Mouse (Mus musculus) fibroblast of lung, adult 2 months (primary cell): Measurements from ENCODE around the gene Ehd4.

Experiments
- DNase-seq: peaks from one replicate; pipeline ENCODE4 v3.0.0-alpha.2; 2011; ENCODE audit warnings: low read depth

The Ehd4 gene

DNA sequence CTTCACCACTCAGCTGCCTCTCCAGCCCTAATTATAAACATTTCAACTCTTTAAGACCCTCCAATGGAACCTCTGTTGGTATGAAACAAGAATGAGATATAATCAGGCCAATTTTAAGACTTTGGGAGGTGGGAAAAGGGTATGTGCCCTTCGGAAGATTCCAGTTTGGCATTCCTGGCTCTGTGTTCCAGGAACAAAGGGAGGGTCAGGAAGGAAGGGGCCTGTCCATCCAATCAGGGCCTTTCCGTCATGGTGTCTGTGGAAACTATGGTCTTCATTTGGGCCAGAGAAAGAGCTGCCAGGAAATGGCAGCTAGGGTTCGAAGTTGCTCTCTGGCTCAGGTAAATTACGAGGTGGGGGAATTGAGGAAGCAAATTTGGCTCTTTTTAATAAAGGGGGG is 46.3 kb downstream of the Ehd4 start:
- DNase-seq = no peak

DNA sequence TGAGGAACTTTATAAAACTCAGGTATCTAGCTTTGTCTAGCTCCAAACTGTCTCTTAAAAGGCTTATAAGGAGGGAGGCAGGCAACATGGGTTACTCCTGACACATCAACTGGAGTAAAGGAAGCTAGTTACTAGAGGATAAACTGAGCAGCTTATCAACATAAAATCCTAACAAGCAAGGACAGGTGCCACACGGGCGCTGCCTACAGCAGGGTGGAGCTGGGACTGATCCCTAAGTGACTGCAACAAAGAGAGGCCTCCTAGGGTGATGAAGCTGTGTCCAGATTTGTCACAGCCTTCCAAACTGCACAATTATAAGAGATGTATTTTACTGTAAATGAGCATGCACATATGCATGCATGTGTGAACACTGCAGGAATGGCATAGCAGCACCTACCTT is 47.0 kb downstream of the Ehd4 start:
- no peak for DNase-seq

DNA sequence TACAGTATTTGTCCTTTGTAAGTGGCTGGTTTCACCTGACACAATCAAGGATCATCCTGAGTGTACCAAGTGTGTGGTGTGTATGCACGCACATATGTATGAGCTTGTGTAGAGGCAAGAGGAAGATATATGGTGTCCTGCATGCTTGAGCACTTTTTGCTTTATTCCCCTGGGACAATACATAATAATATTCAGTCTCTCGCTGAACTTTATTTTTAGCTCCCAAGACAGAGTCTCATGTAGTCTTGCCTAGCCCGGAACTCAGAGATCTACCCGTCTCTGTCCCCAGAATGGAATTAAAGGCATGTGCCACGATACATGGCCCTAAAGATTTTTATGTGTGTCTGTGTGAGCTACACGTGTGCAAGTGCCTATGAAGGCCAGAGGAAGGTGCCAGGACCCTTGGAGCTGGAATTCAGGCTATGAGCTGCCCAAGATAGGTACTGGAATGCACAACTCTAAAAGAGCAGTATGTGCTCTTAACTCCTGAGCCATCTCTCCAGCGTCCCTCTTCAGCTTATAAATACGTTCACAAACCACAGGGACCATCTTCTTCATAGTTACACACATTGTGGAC is 47.9 kb downstream of the Ehd4 start:
- no peak for DNase-seq

DNA sequence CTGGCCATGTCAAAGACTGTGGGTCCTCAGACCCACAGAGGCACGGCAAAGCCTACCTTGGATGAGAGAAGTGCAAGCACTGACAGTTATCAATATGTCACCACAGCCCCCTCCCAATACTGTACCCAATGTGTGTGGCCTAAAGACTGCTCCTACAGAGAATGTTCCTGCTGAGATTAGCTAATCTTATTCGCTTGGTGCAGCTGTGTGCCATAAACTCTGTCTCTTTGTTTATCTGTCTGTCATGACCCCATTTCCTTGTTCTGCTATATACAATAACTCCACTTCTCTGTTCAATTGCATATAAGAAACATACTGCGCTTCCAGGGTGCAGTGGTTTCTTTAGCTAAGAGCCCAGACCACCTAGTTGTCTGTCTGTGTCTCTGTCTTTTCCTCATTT is 48.5 kb downstream of the Ehd4 start:
- DNase-seq = no peak

DNA sequence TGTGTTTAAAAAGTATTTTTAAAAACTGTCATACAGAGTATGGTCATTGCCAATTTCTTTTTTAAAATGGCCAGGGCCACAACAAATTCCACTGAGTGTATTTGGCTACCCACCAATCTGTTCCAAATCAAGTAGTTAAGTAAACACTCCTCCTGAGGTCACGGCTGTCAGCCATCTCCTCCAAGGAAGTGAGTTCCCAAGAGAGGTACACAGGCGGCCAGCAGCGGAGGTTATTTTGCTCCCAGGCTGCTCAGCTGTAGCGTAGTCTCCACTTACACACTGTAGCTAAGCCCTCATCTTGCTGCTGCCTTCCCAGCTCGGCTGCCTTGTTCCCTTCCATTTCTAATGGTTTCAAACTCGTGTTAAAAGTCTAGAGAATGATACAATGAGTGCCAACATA is 51.5 kb downstream of the Ehd4 start:
- no peak for DNase-seq

DNA sequence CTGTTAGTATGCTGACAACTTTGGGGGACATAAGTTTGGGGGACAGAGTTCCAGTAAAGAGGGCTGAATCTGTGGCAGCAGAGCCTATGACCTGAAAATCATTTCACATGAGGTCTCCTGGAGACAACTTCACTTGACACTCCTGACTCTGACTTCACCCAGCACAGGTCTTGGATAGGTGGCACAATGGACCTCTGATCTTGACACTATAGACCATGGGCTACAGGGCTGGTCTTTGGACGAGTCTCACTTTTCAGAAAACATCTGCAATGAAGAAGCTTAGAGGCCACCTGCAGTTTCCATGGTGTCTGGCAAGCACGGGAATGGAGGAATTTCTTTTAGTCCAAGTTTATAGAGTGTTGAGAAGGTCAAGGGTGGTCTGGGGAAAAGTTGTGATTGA is 52.0 kb downstream of the Ehd4 start:
- DNase-seq = no peak

DNA sequence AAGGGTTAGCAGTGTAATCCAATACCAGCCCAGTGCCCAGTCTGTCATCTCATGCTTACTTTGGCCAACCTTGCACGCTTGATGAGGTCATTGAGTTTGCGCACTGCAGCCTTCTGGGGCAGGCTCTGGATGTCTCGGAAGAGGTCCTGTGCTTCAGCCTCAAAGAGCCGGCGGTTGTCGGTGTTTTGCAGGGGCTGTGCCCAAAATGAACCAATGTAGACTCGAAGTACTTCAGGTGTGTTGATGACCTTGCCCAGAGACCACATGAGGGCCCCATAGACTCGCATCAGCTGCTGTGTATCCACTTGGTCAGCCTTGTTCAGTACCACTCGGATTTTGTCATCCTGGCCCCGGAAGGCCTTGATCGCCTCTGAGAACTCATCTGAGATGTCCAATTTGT is 52.4 kb downstream of the Ehd4 start:
- no peak for DNase-seq

DNA sequence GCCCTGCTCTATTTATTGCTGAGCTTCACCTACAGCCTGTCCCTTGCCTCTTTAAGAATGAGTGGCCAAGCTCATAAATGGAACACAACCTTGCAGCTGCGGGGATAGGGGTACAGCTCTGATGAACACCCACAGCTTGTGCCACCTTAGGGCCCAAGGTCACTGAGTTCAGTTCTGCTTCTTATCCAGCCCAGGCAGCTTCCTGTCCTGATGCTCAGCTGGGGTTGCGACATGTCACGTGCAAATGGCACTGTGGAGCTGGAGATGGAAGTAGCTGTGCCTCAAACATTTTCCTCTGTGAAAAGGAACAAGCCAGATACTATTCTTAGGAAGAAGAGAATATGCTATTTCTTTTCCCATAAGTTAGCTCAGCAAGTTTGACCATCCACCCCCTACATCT is 54.5 kb downstream of the Ehd4 start:
- no peak for DNase-seq

DNA sequence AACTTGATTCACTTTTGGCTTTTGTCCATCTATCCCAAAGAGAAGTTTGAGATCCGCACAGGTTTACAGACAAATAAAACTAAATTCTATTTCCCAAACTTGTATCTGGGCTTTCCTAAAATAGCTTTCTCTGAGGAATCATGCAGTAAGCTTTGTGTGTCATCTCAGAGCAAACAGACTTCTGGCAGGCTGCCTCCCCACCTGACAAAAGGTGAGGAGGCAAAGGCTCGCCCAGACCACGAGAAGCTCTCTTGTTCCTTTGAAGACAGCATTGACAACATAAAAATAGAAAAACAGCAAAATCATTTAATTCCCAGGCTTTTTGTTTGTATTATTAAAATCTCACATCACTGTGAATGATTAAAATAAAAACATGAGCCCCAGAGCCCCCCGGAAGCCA is 55.1 kb downstream of the Ehd4 start:
- DNase-seq = no peak

DNA sequence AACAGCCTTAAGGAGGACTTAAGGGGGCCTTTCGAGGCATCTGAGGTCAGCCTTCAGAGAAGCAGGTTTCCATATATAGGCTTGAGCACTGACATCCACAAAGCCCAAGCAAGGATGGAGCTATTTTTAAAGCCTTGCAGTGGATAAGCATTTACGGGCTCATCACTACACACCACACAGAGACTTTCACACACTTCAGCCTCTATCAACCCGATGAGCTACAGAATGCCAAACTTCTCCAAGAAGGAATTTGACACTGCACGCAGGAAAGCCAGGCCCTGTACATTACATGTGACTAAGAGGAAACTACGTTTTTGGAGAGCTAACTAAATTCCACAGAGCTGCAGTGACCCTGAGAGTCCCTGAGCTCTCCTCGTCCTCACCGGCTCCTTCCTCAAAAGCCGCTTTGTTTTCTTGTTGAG is 55.6 kb downstream of the Ehd4 start:
- no peak for DNase-seq

DNA sequence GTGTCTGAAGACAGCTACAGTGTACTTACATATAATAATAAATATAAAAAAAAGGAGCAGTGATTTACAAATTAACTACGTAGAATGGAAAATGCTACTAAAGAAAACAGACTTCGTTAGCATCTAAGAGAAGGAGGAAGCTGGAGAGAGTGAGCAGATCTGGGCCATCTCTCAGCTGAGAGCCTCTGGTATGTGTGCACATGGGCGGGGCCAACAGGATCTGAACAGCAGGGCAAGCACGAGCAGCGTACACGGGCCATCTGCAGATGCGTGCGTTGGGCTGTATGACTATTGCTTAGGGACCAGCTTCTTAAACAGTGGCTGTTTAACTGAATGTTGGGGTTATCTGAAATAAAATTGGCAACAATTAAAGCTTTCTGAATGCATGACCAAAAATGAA is 56.5 kb downstream of the Ehd4 start:
- DNase-seq = no peak

DNA sequence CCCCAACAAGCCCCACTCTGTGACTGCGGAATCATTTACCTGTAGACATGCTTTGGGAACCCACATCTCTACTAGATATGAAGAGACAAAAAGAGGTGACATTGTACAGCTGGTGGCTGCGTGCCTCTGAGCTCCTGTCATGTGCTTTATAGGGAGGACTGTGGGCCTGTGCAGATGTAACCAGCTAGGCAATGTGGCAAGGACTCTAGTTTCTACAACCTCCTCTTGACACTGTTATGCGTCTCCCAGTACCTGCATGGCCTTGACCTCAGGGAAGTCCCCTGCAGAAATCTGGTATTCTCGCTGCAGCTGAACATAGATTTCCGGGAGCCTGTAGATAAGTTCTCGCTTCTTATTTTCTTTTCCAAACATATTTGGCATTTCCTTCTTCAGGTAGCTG is 57.7 kb downstream of the Ehd4 start:
- no peak for DNase-seq

DNA sequence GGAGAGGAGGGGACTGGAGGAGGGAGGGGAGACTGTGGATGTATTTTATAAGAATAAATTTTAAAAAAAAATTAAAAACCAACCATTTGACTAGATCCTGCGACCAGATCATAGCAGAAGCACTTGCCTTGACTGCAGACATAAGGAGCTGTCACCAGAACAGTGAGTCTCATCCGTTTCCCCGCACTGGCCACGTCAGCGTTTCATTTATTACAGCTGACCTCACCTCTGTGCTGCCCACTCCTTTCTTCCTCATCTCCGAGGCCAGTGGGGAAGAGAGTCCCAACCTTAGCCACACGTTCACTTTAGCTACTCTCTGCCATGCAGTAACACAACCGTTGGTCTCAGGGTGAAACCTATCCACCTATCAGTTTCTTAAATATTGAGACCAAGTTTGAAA is 58.2 kb downstream of the Ehd4 start:
- no peak for DNase-seq

DNA sequence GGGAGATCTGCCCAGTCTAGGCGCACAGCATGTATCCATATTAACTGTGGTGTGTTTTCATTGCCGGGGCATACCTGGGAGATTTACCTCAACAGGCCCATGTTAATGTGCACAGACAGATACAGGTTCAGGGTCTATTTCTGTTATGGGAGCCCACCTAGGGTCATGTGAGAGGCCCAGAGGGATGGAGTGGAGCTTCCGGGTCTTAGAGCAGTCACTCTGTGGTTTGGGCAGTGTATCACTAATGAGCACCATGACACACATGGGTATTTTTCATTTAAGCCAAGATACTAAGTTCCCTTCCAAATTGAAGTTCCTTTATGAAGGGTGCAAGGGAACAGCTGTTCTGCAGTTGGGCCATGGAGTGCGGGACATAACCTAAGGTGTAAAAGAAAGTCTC is 59.2 kb downstream of the Ehd4 start:
- no peak for DNase-seq

DNA sequence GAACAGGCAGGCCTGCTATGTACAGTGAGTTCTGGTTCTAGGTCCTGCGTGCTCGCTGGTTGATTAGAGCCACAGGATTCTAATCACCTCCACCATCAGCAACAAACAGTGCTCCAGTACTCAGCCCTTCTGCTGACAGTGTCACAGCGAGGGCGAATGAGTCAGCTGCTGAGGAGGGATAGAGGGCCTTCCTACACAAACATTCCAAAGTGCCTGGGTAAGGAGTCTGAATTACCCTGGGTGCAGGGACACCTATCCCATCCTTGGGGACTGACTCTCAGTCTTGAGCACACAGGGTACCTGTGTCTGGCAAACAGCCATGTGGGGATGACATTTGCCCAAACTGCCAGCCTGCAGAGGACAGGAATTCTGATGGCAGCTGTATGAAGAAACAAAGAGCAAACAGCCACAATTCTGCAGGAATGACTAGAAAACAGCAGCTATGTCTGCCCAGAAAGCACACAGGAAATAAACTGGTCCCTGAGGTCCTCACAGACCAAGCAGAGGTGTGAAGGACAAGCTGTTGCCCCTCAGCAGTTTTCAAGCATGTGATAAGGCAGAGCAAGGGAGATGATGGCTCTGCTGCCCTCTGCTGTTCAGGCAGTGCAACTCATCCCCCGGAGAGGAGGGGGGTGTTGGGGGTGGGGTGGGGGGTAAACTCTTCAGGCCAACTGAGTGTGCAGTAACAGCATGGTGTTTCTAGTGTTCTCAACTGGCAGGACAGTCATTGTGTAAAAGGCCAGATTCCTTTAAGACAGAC is 60.6 kb downstream of the Ehd4 start:
- DNase-seq = no peak

DNA sequence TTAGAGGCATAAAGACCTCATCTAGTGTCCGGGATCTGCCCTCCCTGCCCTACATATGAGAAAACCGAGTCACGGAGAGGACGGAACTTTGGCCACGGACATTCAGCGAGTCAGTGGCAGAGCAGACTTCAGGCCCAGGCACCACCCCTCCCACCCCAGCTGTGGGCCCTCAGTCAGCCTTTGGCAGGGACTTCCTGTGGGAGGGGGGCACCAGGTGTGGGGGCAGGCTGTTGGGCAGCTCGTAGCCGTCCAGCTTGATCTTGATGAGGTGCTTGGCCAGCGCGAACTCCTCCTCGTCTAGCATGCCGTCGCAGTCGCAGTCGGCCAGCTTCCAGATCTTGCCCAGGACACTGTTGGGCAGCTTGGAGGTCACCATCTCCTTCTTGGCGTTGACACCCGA is 63.4 kb downstream of the Ehd4 start:
- no peak for DNase-seq

DNA sequence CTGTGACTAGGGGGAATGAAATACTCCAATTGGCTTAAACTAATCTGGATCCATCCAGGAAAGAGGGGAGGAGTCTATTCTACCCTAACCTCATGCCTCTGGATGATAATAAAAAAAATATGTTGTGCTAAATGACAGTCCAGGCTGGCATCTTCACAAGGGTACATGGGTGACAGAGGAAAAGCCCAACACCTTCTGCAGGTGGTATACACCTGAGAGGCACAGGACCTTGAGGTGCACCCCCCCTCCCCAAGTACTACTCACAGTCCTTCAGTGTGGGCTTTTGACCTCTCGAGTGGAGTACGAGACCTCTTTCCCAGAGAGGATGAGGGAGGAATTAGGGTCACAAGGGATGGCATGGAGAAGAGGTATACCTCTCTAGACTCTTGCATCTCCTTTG is 66.5 kb downstream of the Ehd4 start:
- DNase-seq = no peak

DNA sequence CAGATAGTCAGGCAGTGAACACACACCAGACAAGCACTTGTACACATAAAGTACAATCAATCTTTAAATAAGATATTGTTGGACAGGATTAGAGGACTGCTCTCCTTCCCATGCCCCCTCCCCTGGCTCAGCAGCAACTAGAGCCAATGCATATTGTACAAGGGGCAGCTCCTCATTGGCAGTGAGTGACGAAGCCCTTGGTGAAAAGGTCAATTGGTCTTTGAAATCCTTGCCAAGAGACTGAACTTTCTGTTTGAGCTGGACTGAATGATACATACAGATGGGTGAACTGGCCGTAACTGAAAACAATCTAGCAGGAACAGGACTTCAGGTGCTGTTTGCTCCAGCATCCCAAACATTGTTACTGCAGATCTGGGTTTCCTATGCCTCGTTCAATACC is 67.0 kb downstream of the Ehd4 start:
- DNase-seq = no peak

DNA sequence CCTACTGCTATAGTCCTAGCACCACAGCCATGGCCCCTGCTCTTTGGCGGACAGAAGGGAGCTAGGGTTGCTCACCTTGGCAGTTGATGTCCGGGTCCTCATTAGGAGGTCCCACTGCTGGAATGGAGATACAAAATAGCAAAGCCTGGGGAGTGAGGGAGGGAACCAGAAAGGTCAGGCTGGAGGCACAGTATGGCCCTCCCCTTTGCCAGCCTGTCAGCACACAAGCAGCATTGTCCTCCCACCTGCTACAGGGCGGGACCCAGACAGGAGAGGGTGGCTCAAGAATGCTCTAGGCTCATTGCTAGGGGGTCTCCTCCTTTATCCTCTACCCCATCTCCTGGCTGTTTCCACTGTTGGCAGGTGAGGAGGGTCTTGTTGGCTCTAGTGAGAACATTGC is 68.4 kb downstream of the Ehd4 start:
- DNase-seq = no peak

DNA sequence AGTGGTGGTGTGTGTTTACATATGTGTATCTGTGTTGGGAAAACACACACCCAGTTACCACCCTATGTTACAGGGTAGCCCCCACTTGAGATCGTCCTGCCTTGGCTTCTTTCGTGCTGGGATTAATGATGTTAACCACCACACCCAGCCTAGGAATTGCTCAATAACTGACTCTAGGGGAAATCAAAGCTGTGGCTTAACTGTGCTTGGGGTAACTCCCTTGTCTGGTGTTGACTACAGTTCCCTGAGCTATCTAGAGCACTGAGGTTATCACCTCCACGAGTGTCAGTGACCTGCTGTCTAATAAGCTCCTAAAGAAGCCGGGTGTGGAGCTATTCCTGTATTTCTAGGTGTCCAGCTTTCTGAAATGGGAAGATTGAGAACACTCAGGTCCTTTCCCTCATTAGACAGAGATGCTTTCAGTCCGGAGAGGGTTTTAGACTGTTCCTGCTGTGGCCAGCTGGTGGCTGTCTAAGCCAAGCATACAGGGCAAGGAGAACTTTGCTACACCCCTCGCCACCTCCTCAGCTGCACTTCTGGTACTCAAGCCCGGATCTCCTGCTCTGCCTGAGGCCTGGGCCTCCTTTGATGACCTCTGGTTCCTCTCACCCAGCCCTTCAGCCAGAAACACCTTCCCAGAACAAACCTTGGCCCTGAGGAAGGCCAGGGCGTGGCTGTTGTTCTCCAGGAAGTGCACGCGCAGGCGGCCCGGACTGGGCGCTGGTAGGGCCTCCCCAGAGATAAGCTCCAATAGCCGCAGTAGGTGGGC is 69.6 kb downstream of the Ehd4 start:
- DNase-seq = no peak

DNA sequence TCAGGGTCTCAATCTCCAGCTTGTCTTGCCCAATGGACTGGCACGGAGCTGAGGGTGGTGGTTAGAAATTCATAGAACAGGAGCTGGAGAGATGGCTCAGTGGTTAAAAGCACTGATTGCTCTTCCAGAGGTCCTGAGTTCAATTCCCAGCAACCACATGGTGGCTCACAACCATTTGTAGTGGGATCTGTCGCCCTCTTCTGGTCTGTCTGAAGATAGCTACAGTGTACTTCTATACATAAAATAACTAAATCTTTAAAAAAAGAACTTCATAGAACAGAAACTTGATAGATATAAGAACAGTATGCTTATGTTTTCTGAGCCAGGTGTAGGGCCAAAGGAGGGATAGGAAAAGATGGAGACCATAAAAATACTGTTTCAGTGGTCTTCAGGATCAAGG is 72.0 kb downstream of the Ehd4 start:
- no peak for DNase-seq

DNA sequence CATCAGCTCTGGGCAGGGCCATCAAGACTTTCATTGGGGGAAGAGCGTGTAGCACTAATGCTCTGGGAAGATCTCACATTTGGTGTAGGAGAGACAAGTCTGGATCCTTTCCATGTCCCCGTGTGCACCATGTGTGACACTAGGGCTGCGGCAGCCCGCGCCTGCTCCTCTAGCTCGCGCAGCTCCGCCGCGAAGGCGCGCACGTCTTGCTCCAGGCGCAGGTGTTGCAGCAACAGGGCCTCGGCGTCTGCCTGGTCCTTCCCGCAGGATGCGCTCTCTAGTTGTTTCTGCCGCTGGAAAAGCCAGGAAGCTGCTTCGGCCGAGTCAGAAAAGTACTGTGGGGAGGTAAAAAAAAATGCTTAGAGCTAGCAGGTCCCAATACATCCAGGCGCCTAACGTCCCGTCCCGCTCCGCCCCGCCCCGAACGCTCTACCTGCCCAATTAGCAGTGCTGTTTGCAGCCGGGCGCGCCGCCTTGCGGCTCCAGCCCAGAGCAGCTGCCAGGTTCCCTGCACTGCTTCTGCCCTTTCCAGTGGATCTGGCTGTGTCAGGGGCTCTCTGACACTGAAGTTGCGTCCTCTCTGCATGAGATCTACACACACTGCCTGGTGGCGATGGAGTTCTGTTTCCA is 78.2 kb downstream of the Ehd4 start:
- no peak for DNase-seq

DNA sequence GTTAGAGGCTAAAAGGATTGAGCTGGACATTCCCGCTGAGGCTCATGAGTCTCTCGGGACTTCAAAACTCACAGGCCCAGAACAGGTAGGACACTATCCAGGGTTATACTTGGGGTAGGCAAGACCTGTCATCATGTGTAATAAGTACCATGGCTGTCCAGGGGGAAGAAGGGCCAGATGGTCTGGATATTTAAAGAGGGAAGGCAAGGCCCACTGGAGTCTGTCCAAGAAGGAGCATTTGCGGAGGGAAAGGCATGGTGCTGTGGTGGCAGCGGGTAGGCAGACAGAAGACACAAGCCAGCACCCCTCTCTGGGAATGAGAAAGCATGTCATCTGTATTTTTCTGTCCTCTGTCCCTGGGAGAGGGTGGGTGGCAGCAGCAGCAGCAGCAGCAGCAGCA is 80.3 kb downstream of the Ehd4 start:
- DNase-seq = no peak
